Mouse (Mus musculus) macrophage (primary cell): ENCODE data around the gene Akr1e1. TPM values are rescaled to one million over a fixed set of nuclear protein-coding genes. Genes with fewer than 3 reads are reported as not detected.

Experiments
- polyA plus RNA-seq: library from polyadenylated mRNA; stranded (reverse); fragments of 250-400 nt; gene quantifications from 3 replicates; pipeline ENCODE4 v1.2.4, GENCODE M21; 2018; ENCODE audit warnings: inconsistent platforms

Gene Akr1e1
- polyA plus RNA-seq, 1 experiment from 2014 or later, result 28.3 TPM

Other genes starting within 250 kb of the Akr1e1 start
- gene Akr1c6, start 174.9 kb downstream of the Akr1e1 start, polyA plus RNA-seq, result not detected in 3 replicates
- gene Akr1c20, start 85.8 kb downstream of the Akr1e1 start, polyA plus RNA-seq, result not detected in 3 replicates
- not detected in 3 replicates for gene Akr1c21, start 35.1 kb downstream of the Akr1e1 start, polyA plus RNA-seq